In the genomic region with DNA sequence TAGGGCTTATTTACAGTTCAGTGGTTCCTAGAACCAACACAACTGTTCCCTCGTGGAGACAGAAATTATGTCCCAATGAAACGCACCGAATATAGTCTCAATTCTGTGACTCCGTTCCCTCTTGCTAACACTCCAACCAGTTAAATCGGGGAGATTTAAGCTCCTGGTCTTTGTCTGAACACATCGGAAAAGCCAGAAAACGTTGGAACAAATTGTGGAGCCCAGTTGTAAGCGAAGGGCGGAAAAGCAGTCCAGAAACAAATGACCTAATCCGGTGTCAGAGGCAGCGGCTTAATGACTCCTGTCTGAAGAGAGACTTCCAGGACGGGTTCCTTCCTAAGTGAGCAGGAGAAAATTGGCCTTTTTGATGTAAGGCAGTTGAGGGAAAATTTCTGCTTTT, we compare ENCODE assay signal across 8 mouse cellular contexts.
A peak's percentile ranks its signal among the peaks of the same experiment; 100 is the strongest.
DNase-seq lines count a peak whose midpoint lies in the region; ATAC-seq and TF ChIP-seq lines count a peak whose summit lies in the region.

No protein-coding gene starts in this region.

- intact Hi-C loops in gastrocnemius, postnatal 36 days (cut with DNase I): loop anchor here (5.0 kb wide), 1 partner anchor 150 kb away; no protein-coding TSS in a partner anchor

- H3K4me3 ChIP-seq in heart, postnatal 0 days (ENCODE audit: low read depth, low read length): peak overlapping the region; percentile 42
- H3K4me3 ChIP-seq in limb, embryonic 15.5 days: peak overlapping the region; percentile 13
- peak overlapping the region; percentile 21 for H3K4me3 ChIP-seq in neural tube, embryonic 13.5 days

- 22% methylated on average over 12 of the region's 12 CpGs for WGBS in heart, postnatal 0 days
- 9% methylated on average over 12 of the region's 12 CpGs for WGBS in limb, embryonic 15.5 days
- 12% methylated on average over 12 of the region's 12 CpGs for WGBS in neural tube, embryonic 13.5 days

- no peaks in the 10 kb centered on the region for H3K36me3 ChIP-seq in heart, postnatal 0 days (replicated peaks; ENCODE audit: control insufficient read depth, insufficient read depth, low read length)
- H3K36me3 ChIP-seq in limb, embryonic 15.5 days: no peaks in the 10 kb centered on the region
- H3K36me3 ChIP-seq in neural tube, embryonic 13.5 days: no peaks in the 10 kb centered on the region

- H3K4me1 ChIP-seq in heart, postnatal 0 days (ENCODE audit: control insufficient read depth, insufficient read depth): 0 out of 2 replicates have a peak, but pooled peaks cover 7% of the 10 kb centered on the region
- H3K4me1 ChIP-seq in limb, embryonic 15.5 days: peaks cover 27% of the 10 kb centered on the region
- H3K4me1 ChIP-seq in neural tube, embryonic 13.5 days (replicated peaks): peaks cover 28% of the 10 kb centered on the region

- no peaks in the 10 kb centered on the region for H3K27me3 ChIP-seq in heart, postnatal 0 days (ENCODE audit: control insufficient read depth, insufficient read depth, low read length)
- no peaks in the 10 kb centered on the region for H3K27me3 ChIP-seq in limb, embryonic 15.5 days
- H3K27me3 ChIP-seq in neural tube, embryonic 13.5 days: 0 out of 2 replicates have a peak, but pooled peaks cover 4% of the 10 kb centered on the region

- peak; percentile 33 for DNase-seq in gastrocnemius, adult 18-20 months (ENCODE audit: low spot score)
- DNase-seq in gastrocnemius, postnatal 36 days: no peak
- peak; percentile 35 for DNase-seq in heart, postnatal 0 days (ENCODE audit: low spot score)
- no peak for DNase-seq in thymus, adult 18-20 months
- no peak for DNase-seq in cerebellum, postnatal 4 days (ENCODE audit: low spot score in 2 of 2)
- no peak for DNase-seq in left cerebral cortex, adult 11 months (ENCODE audit: low spot score)

- H3K9me3 ChIP-seq in heart, postnatal 0 days (replicated peaks; ENCODE audit: control insufficient read depth, low read length): peaks cover 5% of the 10 kb centered on the region; the same call in 1 of the 2 replicates
- no peaks in the 10 kb centered on the region; the same call in 1 of the 2 replicates for H3K9me3 ChIP-seq in limb, embryonic 15.5 days
- no peaks in the 10 kb centered on the region; the same call in 1 of the 2 replicates for H3K9me3 ChIP-seq in neural tube, embryonic 13.5 days

- H3K27ac ChIP-seq in heart, postnatal 0 days (ENCODE audit: low read depth): peak overlapping the region; percentile 72
- peak overlapping the region; percentile 67 for H3K27ac ChIP-seq in limb, embryonic 15.5 days
- H3K27ac ChIP-seq in neural tube, embryonic 13.5 days (replicated peaks): peak overlapping the region; percentile 29; the same call in 1 of the 2 replicates

- peak overlapping the region; percentile 66 for H3K4me2 ChIP-seq in heart, postnatal 0 days (ENCODE audit: low read depth, low read length)
- peak overlapping the region; percentile 42 for H3K4me2 ChIP-seq in limb, embryonic 15.5 days
- peak overlapping the region; percentile 49 for H3K4me2 ChIP-seq in neural tube, embryonic 13.5 days

- TF ChIP-seq CTCF in heart, postnatal 0 days (IDR thresholded peaks at IDR 0.05; ENCODE audit: low read depth): no peak

- TF ChIP-seq EP300 in heart, postnatal 0 days (IDR thresholded peaks at IDR 0.05; ENCODE audit: low read depth): no peak

- peak overlapping the region; percentile 42; the same call in 1 of the 2 replicates for H3K9ac ChIP-seq in heart, postnatal 0 days (replicated peaks; ENCODE audit: low read depth, low read length)
- H3K9ac ChIP-seq in limb, embryonic 15.5 days: no peak overlapping the region
- H3K9ac ChIP-seq in neural tube, embryonic 13.5 days: peak overlapping the region; percentile 43; the same call in 1 of the 2 replicates

- ATAC-seq in heart, postnatal 0 days (ENCODE audit: insufficient read depth, low read depth): no peak
- no peak for ATAC-seq in limb, embryonic 15.5 days (ENCODE audit: insufficient number of reproducible peaks, low FRiP score, low TSS enrichment, low read depth)
- ATAC-seq in neural tube, embryonic 13.5 days (ENCODE audit: low read depth): no peak

Comparison
In these comparisons a context has a peak if more than half of its experiments do, and no peak if none do; other contexts are left out.
1. DNase-seq: peak in gastrocnemius, adult 18-20 months (single experiment) and heart, postnatal 0 days (single experiment); none in gastrocnemius, postnatal 36 days (0 of 2), thymus, adult 18-20 months (0 of 2), cerebellum, postnatal 4 days (0 of 2) and left cerebral cortex, adult 11 months (single experiment).
2. Peak in every context shown above with its lines, with median percentiles within 50 percentile points of each other: H3K27ac ChIP-seq, H3K4me2 ChIP-seq and H3K4me3 ChIP-seq.